Mouse (Mus musculus) heart, postnatal 0 days (tissue): ENCODE data around the gene Anapc1. TPM values are rescaled to one million over a fixed set of nuclear protein-coding genes. Genes with fewer than 3 reads are reported as not detected.

Source experiments
- ATAC-seq: fragments of 200-750 bp; cut with Nextera tagmentation; 2 replicates; pipeline ENCODE4 v1.8.0; 2017; ENCODE audit warnings: low read depth, moderate number of reproducible peaks, moderate library complexity; ENCODE audit not compliant: insufficient read depth
- DNase-seq: peaks from one replicate; pipeline ENCODE4 v3.0.0-alpha.2; 2016; ENCODE audit warnings: low spot score
- H3K27ac ChIP-seq: fragments of 300-500 bp; sonication (generic); 2 replicates; pipeline ENCODE4 v1.5.1; 2014; ENCODE audit warnings: low read depth, mild to moderate bottlenecking
- H3K27me3 ChIP-seq: fragments of 300-500 bp; sonication (generic); 2 replicates; pipeline ENCODE4 v1.6.1; 2014; ENCODE audit warnings: low read length, mixed read lengths; ENCODE audit not compliant: control insufficient read depth, insufficient read depth
- H3K36me3 ChIP-seq: fragments of 300-500 bp; sonication (generic); replicated peaks from 2 replicates; pipeline ENCODE4 v1.6.1; 2014; ENCODE audit warnings: low read length, mixed read lengths; ENCODE audit not compliant: control insufficient read depth, insufficient read depth
- H3K4me1 ChIP-seq: fragments of 300-500 bp; sonication (generic); 2 replicates; pipeline ENCODE4 v1.6.1; 2014; ENCODE audit warnings: antibody characterized with exemption; ENCODE audit not compliant: control insufficient read depth, insufficient read depth
- H3K4me2 ChIP-seq: fragments of 300-500 bp; sonication (generic); 2 replicates; pipeline ENCODE4 v1.6.1; 2014; ENCODE audit warnings: low read depth, mild to moderate bottlenecking, low read length, moderate library complexity
- H3K4me3 ChIP-seq: fragments of 300-500 bp; sonication (generic); 2 replicates; pipeline ENCODE4 v1.5.1; 2014; ENCODE audit warnings: low read depth, low read length
- H3K9ac ChIP-seq: fragments of 300-500 bp; sonication (generic); replicated peaks from 2 replicates; pipeline ENCODE4 v1.6.1; 2014; ENCODE audit warnings: low read depth, low read length, mixed read lengths
- H3K9me3 ChIP-seq: fragments of 300-500 bp; sonication (generic); replicated peaks from 2 replicates; pipeline ENCODE4 v1.6.1; 2016; ENCODE audit warnings: low read length; ENCODE audit not compliant: control insufficient read depth
- CTCF ChIP-seq: IDR thresholded peaks from 2 replicates; pipeline ENCODE4 v1.5.1; 2016; ENCODE audit warnings: antibody characterized with exemption, control low read depth, low read depth
- EP300 ChIP-seq: IDR thresholded peaks from 2 replicates; pipeline ENCODE4 v1.6.1; 2016; ENCODE audit warnings: antibody characterized with exemption, low read depth
- WGBS: fragments of 180-500 bp; shearing (Covaris S2); extraction: QIAGEN DNeasy Blood & Tissue Kit; methylation state at CpG from one replicate; pipeline ENCODE4 v1.1.7; 2014; 5-methylcytosine and 5-hydroxymethylcytosine counted together
- polyA plus RNA-seq: library from polyadenylated mRNA; unstranded; fragments of >200 nt; fragmentation: Nextera tagmentation; extraction: Ambion mirVana; gene quantifications from 2 replicates; pipeline ENCODE4 v1.2.1, GENCODE M21; 2015
- total RNA-seq: library from RNA; depleted of rRNA; stranded (reverse); fragments of >200 nt; gene quantifications from 2 replicates; pipeline ENCODE4 v1.2.3, GENCODE M21; 2014; ENCODE audit warnings: low replicate concordance; rRNA removed

Anapc1 gene
- total and polyA plus RNA-seq, 2 experiments from 2014 or later: 16.1 to 69.5 TPM

DNA sequence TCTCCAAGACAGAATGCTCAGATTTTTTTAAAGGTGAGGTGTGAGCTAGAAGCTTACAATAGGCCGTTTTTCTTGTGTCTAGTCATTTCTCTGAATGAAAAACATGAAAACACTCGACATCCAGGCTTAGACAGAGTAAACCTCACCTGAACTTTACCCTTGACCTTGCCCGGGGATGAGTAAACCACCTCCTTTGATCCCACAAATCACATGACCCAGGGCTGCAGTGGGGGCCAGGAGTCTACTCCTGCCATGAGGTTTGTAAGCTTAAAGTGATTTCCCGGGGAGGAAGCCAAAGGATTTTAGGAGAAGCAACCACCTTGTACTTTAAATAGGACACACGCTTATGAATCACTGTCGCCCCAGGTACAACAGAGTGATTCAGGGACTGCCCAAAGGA lies 119.2 kb downstream of the Anapc1 start:
- no peak for DNase-seq
- no peak for TF ChIP-seq EP300
- TF ChIP-seq CTCF: no peak
- no peaks in the 10 kb centered on the region for H3K27me3 ChIP-seq
- H3K4me2 ChIP-seq: no peak overlapping the region
- H3K9ac ChIP-seq: no peak overlapping the region
- H3K9me3 ChIP-seq: 0 out of 2 replicates have a peak, but pooled peaks cover 4% of the 10 kb centered on the region
- ATAC-seq: no peak
- H3K27ac ChIP-seq: no peak overlapping the region
- 77% methylated on average over 6 of the region's 6 CpGs for WGBS
- H3K36me3 ChIP-seq: no peaks in the 10 kb centered on the region
- no peaks in the 10 kb centered on the region for H3K4me1 ChIP-seq
- no peak overlapping the region for H3K4me3 ChIP-seq

DNA sequence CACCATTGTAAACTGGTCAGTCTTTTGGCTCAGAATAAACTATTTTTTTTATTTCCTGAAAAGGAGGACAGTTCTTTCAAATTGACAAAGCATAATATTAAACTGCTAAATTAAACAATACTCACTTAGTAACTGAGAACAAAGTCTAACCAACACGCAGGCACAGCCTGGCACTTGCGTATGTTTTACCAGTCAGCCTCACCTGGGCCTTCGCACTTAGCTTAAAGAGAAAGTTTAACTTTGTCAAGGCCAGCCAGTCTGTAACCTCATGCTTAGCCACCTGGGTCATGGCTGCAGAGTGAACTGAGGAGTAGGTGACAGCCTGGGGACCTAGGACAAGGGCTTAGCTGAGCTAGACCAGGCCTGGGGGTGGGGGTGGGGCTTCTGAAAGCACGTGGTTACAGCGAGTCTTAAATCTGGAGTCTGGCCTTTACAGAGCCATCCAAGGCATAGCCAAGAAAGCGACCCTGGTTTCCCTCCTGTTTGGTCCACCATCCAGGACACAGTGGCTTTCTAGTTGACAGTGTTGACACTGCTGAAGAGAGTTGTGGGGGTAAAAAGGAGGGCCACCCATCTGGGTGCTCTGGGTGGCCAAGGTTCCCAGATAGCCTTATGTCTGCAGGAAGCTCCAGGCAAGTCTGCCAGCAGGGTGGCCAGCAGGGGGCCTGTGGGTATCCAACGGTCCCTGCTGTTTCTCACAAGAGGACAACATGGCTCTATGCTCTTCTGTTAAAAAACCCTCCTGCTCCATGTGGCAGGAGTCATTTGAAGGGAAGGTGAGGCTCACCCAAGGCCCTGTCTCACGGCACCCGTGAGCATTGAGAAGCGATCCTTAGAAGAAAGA lies 120.7 kb downstream of the Anapc1 start:
- no peaks in the 10 kb centered on the region for H3K27me3 ChIP-seq
- peak; percentile 39 for TF ChIP-seq CTCF
- TF ChIP-seq EP300: no peak
- WGBS: 72% methylated on average over 10 of the region's 10 CpGs
- DNase-seq (no peak), ATAC-seq (no peak)
- H3K36me3 ChIP-seq: no peaks in the 10 kb centered on the region
- H3K27ac ChIP-seq: no peak overlapping the region
- 0 out of 2 replicates have a peak, but pooled peaks cover 4% of the 10 kb centered on the region for H3K9me3 ChIP-seq
- no peak overlapping the region for H3K4me2 ChIP-seq
- H3K4me1 ChIP-seq: no peaks in the 10 kb centered on the region
- H3K9ac ChIP-seq: no peak overlapping the region
- no peak overlapping the region for H3K4me3 ChIP-seq

DNA sequence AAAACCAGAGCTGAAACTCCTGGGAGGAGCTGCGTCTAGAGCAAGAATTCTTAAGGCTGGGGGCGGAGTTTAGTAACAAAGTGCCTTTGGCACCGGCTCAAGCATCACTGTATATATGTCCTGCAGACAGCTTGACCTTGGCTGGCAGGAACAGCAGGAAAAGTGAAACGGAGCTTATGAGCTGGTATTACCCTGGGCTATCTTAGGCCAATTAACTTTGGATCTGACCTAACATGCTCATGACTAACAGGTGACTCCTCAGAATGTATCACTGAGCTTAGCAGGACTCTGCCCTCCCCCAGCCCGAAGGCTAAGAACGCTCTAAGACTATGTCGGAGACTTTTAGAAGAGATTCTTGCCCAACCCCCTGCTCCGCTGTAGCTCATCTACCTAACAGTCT lies 121.3 kb downstream of the Anapc1 start:
- no peak overlapping the region for H3K27ac ChIP-seq
- no peak overlapping the region for H3K4me2 ChIP-seq
- DNase-seq (no peak), ATAC-seq (no peak)
- no peak overlapping the region for H3K9ac ChIP-seq
- no peak overlapping the region for H3K4me3 ChIP-seq
- H3K36me3 ChIP-seq: no peaks in the 10 kb centered on the region
- 55% methylated on average over 8 of the region's 8 CpGs for WGBS
- H3K9me3 ChIP-seq: 0 out of 2 replicates have a peak, but pooled peaks cover 4% of the 10 kb centered on the region
- TF ChIP-seq EP300: no peak
- no peak for TF ChIP-seq CTCF
- H3K4me1 ChIP-seq: no peaks in the 10 kb centered on the region
- no peaks in the 10 kb centered on the region for H3K27me3 ChIP-seq

DNA sequence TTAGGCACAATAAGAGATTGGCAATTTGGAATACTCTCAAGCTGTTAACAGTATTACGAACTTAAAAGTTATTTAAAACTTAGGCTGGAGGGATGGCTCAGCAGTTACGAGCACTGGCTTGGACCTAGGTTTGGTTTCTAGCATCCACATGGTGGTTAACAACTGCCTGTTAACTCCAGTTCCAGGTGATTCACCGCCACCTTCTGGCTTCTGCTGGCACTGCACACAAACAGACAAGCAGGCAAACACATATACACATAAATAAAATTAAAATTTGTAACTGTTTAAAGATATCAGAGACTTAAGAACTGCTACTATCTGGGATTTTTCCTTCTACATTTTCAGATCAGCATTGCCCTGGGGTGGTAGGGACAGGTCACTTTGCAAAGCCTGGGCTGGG lies 123.0 kb downstream of the Anapc1 start:
- 85% methylated on average over 3 of the region's 3 CpGs for WGBS

More for the DNA sequence above, 123.0 kb downstream of the Anapc1 start:
- Histone ChIP-seq H3K9me3 (0 out of 2 replicates have a peak, but pooled peaks cover 4% of the 10 kb centered on the region), H3K27me3 (no peaks in the 10 kb centered on the region), H3K36me3 (no peaks in the 10 kb centered on the region), H3K9ac (no peak overlapping the region), H3K27ac (no peak overlapping the region), H3K4me2 (no peak overlapping the region), H3K4me1 (no peaks in the 10 kb centered on the region), H3K4me3 (no peak overlapping the region)
- ATAC-seq (no peak), DNase-seq (no peak)
- no peak for TF ChIP-seq CTCF
- TF ChIP-seq EP300: no peak

Other genes starting within 250 kb of the Anapc1 start
- gene Spdye4c, start 96.2 kb downstream of the Anapc1 start, total RNA-seq: not detected in 2 replicates
- not detected in 2 replicates for gene Spdye4c, start 96.2 kb downstream of the Anapc1 start, polyA plus RNA-seq
- gene Mertk, start 11.6 kb upstream of the Anapc1 start, total RNA-seq: 4.6 and 6.1 TPM in 2 replicates
- gene Mertk, start 11.6 kb upstream of the Anapc1 start, polyA plus RNA-seq: 2.3 TPM in 2 replicates
- 23.7 and 27.9 TPM in 2 replicates for gene Tmem87b, start 130.7 kb upstream of the Anapc1 start, total RNA-seq
- 25.8 and 29.5 TPM in 2 replicates for gene Tmem87b, start 130.7 kb upstream of the Anapc1 start, polyA plus RNA-seq
- 0.93 TPM in 1 of 2 replicates, not detected in the other for gene Fbln7, start 175.6 kb upstream of the Anapc1 start, total RNA-seq
- 0.42 and 0.62 TPM in 2 replicates for gene Fbln7, start 175.6 kb upstream of the Anapc1 start, polyA plus RNA-seq